Mouse (Mus musculus) cerebellum, postnatal 10 days (tissue): ENCODE results near the gene Ggn.
A peak's percentile ranks its signal among the peaks of the same experiment; 100 is the strongest.

Experiments used
- DNase-seq, 2 experiments: peaks; one replicate each; pipeline ENCODE4 v3.0.0; 2021; ENCODE audit warnings: mixed read lengths in 2 of 2

Ggn gene

GRCm38 (mm10) chr7:29212775-29213560, 43.0 kb downstream of the Ggn start:
- DNase-seq: peak; percentile 15 to 19

GRCm38 (mm10) chr7:29213675-29214082, 43.7 kb downstream of the Ggn start, which contains the start of gene Catsperg1:
Gene Catsperg1, minus strand, starts transcription at chr7:29214035.
- peak; percentile 76 to 82 for DNase-seq

GRCm38 (mm10) chr7:29214236-29214635, 44.2 kb downstream of the Ggn start:
- no peak for DNase-seq

- peak in 1 of 2 experiments; percentile 32 for DNase-seq
These were observed 44.8 kb downstream of the Ggn start for GRCm38 (mm10) chr7:29214846-29215245.
